Mouse (Mus musculus) adipocyte (in vitro differentiated cells): ENCODE results near the gene Crlf1.

Source experiments
- DNase-seq: peaks from one replicate; pipeline ENCODE4 v3.0.0-alpha.2; 2016; ENCODE audit warnings: low spot score

The Crlf1 gene

GRCm38 (mm10) chr8:70551558-70552161, 58.7 kb downstream of the Crlf1 start:
- DNase-seq = no peak

GRCm38 (mm10) chr8:70552836-70553235, 59.9 kb downstream of the Crlf1 start:
- no peak for DNase-seq
